Mouse (Mus musculus) cortical plate, adult 2 months (tissue): Measurements from ENCODE around the gene Irak4. TPM values are rescaled to one million over a fixed set of nuclear protein-coding genes. Genes with fewer than 3 reads are reported as not detected.

ENCODE experiments used
- H3K27ac ChIP-seq: fragments of 200-500 bp; 2 replicates; pipeline ENCODE4 v1.5.1; 2012; ENCODE audit warnings: low read length, control low read depth, inconsistent platforms; ENCODE audit not compliant: insufficient read depth
- H3K4me1 ChIP-seq: fragments of 200-500 bp; 2 replicates; pipeline ENCODE4 v1.6.1; 2011; ENCODE audit warnings: low read length; ENCODE audit not compliant: control insufficient read depth, insufficient read depth
- H3K4me3 ChIP-seq: fragments of 200-500 bp; 2 replicates; pipeline ENCODE4 v1.5.1; 2011; ENCODE audit warnings: mild to moderate bottlenecking, low read length, control low read depth; ENCODE audit not compliant: insufficient read depth
- CTCF ChIP-seq: fragments of 200-500 bp; IDR thresholded peaks from 2 replicates; pipeline ENCODE4 v1.5.1; 2011; ENCODE audit warnings: mild to moderate bottlenecking, control low read depth, low read length; ENCODE audit not compliant: insufficient read depth; ENCODE audit errors: extremely low read depth
- POLR2A ChIP-seq: fragments of 200-500 bp; IDR thresholded peaks from 2 replicates; pipeline ENCODE4 v1.6.1; 2011; ENCODE audit warnings: mild to moderate bottlenecking, low read length, control low read depth; ENCODE audit not compliant: insufficient read depth; ENCODE audit errors: extremely low read depth
- polyA plus RNA-seq: library from polyadenylated mRNA; depleted of rRNA; stranded (reverse); fragments of >200 nt; gene quantifications from 2 replicates; pipeline ENCODE4 v1.2.3, GENCODE M21; 2012

Gene Irak4
- polyA plus RNA-seq, 1 experiment: 2.0 TPM

- TF ChIP-seq CTCF: no peak
- TF ChIP-seq POLR2A: no peak
- H3K4me3 ChIP-seq: no peak overlapping the region
- H3K4me1 ChIP-seq: no peaks in the 10 kb centered on the region
Observed at GRCm38 (mm10) chr15:94558895-94559656, 15.6 kb downstream of the Irak4 start.

GRCm38 (mm10) chr15:94564909-94565308, 21.5 kb downstream of the Irak4 start:
- Histone ChIP-seq H3K4me1 (no peaks in the 10 kb centered on the region), H3K4me3 (no peak overlapping the region), H3K27ac (no peak overlapping the region)
- TF ChIP-seq POLR2A (no peak), CTCF (no peak)

More at GRCm38 (mm10) chr15:94558895-94559656, 15.6 kb downstream of the Irak4 start:
- H3K27ac ChIP-seq: no peak overlapping the region

- Histone ChIP-seq H3K4me3 (no peak overlapping the region), H3K4me1 (no peaks in the 10 kb centered on the region), H3K27ac (no peak overlapping the region)
- TF ChIP-seq CTCF: no peak
- no peak for TF ChIP-seq POLR2A
Observed at GRCm38 (mm10) chr15:94565854-94566253, 22.4 kb downstream of the Irak4 start.

GRCm38 (mm10) chr15:94568496-94569182, 25.2 kb downstream of the Irak4 start:
- no peak for TF ChIP-seq POLR2A
- no peak for TF ChIP-seq CTCF
- no peaks in the 10 kb centered on the region for H3K4me1 ChIP-seq
- no peak overlapping the region for H3K27ac ChIP-seq
- no peak overlapping the region for H3K4me3 ChIP-seq

- H3K4me3 ChIP-seq: no peak overlapping the region
- H3K27ac ChIP-seq: no peak overlapping the region
- no peak for TF ChIP-seq POLR2A
- no peak for TF ChIP-seq CTCF
- no peaks in the 10 kb centered on the region for H3K4me1 ChIP-seq
Observed at GRCm38 (mm10) chr15:94571501-94571900, 28.1 kb downstream of the Irak4 start.

GRCm38 (mm10) chr15:94572746-94573145, 29.3 kb downstream of the Irak4 start:
- Histone ChIP-seq H3K4me3 (no peak overlapping the region), H3K27ac (no peak overlapping the region), H3K4me1 (no peaks in the 10 kb centered on the region)
- TF ChIP-seq POLR2A: no peak
- TF ChIP-seq CTCF: no peak

- TF ChIP-seq POLR2A (no peak), CTCF (no peak)
- no peak overlapping the region for H3K27ac ChIP-seq
- H3K4me3 ChIP-seq: no peak overlapping the region
- H3K4me1 ChIP-seq: no peaks in the 10 kb centered on the region
Observed at GRCm38 (mm10) chr15:94574566-94575268, 31.3 kb downstream of the Irak4 start.

- Histone ChIP-seq H3K27ac (no peak overlapping the region), H3K4me3 (no peak overlapping the region), H3K4me1 (no peaks in the 10 kb centered on the region)
- TF ChIP-seq POLR2A (no peak), CTCF (no peak)
Observed at GRCm38 (mm10) chr15:94582000-94582593, 38.7 kb downstream of the Irak4 start.

- TF ChIP-seq CTCF: no peak
- no peak for TF ChIP-seq POLR2A
- H3K4me1 ChIP-seq: no peaks in the 10 kb centered on the region
- H3K4me3 ChIP-seq: no peak overlapping the region
- no peak overlapping the region for H3K27ac ChIP-seq
Observed at GRCm38 (mm10) chr15:94583153-94583552, 39.7 kb downstream of the Irak4 start.
